Mouse (Mus musculus) cortical plate, adult 2 months (tissue): Measurements from ENCODE around the gene Echs1.

Experiments
- CTCF ChIP-seq: fragments of 200-500 bp; IDR thresholded peaks from 2 replicates; pipeline ENCODE4 v1.5.1; 2011; ENCODE audit warnings: mild to moderate bottlenecking, control low read depth, low read length; ENCODE audit not compliant: insufficient read depth; ENCODE audit errors: extremely low read depth
- POLR2A ChIP-seq: fragments of 200-500 bp; IDR thresholded peaks from 2 replicates; pipeline ENCODE4 v1.6.1; 2011; ENCODE audit warnings: mild to moderate bottlenecking, low read length, control low read depth; ENCODE audit not compliant: insufficient read depth; ENCODE audit errors: extremely low read depth

- peak; percentile 36 for TF ChIP-seq CTCF
- no peak for TF ChIP-seq POLR2A
Observed at GRCm38 (mm10) chr7:140062307-140062706, 54.0 kb downstream of the Echs1 start.
